ENCODE assay signal across 8 mouse cellular contexts in genomic region chr4:132757633-132758351, GRCm38 (mm10). TPM values are rescaled to one million over a fixed set of nuclear protein-coding genes. Genes with fewer than 3 reads are reported as not detected.
DNase-seq lines count a peak whose midpoint lies in the region; ATAC-seq lines count a peak whose summit lies in the region.
"Had no signal": no experiment of that assay in that cellular context is flagged by ENCODE, and none has a peak within 500 bp of the region (broad histone marks: within the 10 kb centered on the region; RNA-seq: fewer than 3 reads in every experiment).

No protein-coding gene starts in this region.

- peak overlapping the region; percentile 82 for H3K4me2 ChIP-seq in kidney, embryonic 16.5 days (replicated peaks; ENCODE audit: low read depth, low read length)
- H3K4me2 ChIP-seq in neural tube, embryonic 15.5 days = peak overlapping the region; percentile 83; the same call in 1 of the 2 replicates

- peaks cover 6% of the 10 kb centered on the region; the same call in 1 of the 2 replicates for H3K4me1 ChIP-seq in kidney, embryonic 16.5 days (ENCODE audit: insufficient read depth, low read length)
- H3K4me1 ChIP-seq in neural tube, embryonic 15.5 days = peaks cover 11% of the 10 kb centered on the region

- no peak overlapping the region for H3K9ac ChIP-seq in kidney, embryonic 16.5 days (replicated peaks; ENCODE audit: low read length)
- no peak overlapping the region for H3K9ac ChIP-seq in neural tube, embryonic 15.5 days (replicated peaks)

- no peaks in the 10 kb centered on the region for H3K36me3 ChIP-seq in kidney, embryonic 16.5 days (ENCODE audit: insufficient read depth, low read length)
- no peaks in the 10 kb centered on the region for H3K36me3 ChIP-seq in neural tube, embryonic 15.5 days
- H3K36me3 ChIP-seq: hindbrain, embryonic 12.5 days had no signal

- no peaks in the 10 kb centered on the region for H3K9me3 ChIP-seq in kidney, embryonic 16.5 days (ENCODE audit: low read length)
- no peaks in the 10 kb centered on the region for H3K9me3 ChIP-seq in neural tube, embryonic 15.5 days (replicated peaks)
- H3K9me3 ChIP-seq: hindbrain, embryonic 12.5 days had no signal

- H3K27me3 ChIP-seq in kidney, embryonic 16.5 days (ENCODE audit: insufficient read depth, low read length) = peaks cover 5% of the 10 kb centered on the region; the same call in 1 of the 2 replicates
- peaks cover 18% of the 10 kb centered on the region for H3K27me3 ChIP-seq in neural tube, embryonic 15.5 days (replicated peaks)

- H3K4me3 ChIP-seq in kidney, embryonic 16.5 days (ENCODE audit: low read length) = no peak overlapping the region
- no peak overlapping the region for H3K4me3 ChIP-seq in neural tube, embryonic 15.5 days (replicated peaks)

- WGBS in kidney, embryonic 16.5 days = 53% methylated on average over 7 of the region's 7 CpGs
- WGBS in neural tube, embryonic 15.5 days = 86% methylated on average over 7 of the region's 7 CpGs

- no peak overlapping the region for H3K27ac ChIP-seq in kidney, embryonic 16.5 days (ENCODE audit: low read length)
- H3K27ac ChIP-seq in neural tube, embryonic 15.5 days (replicated peaks) = no peak overlapping the region
- H3K27ac ChIP-seq: hindbrain, embryonic 12.5 days had no signal

- ATAC-seq in kidney, embryonic 16.5 days (ENCODE audit: low FRiP score, low TSS enrichment) = no peak
- ATAC-seq in neural tube, embryonic 15.5 days (ENCODE audit: low FRiP score) = no peak
- peak; percentile 65 for ATAC-seq in inflammation-experienced regulatory T-cells, adult 6 months

- no peak for DNase-seq in kidney, postnatal 14 days
- no peak for DNase-seq in neural tube, embryonic 10.5 days (ENCODE audit: extremely low spot score, low spot score)
- DNase-seq in embryo, embryonic 11 days = no peak
- DNase-seq in urinary bladder, postnatal 36 days (ENCODE audit: low spot score in 2 of 2) = no peak

RNA-seq across cellular contexts. Expression of gene Smpdl3b, which starts 0.7 kb away (rescaled TPM):
- polyA plus RNA-seq in kidney, embryonic 16.5 days (2015; fragmentation: Nextera tagmentation; extraction: Ambion mirVana) = 9.3 and 11.6 TPM in 2 replicates
- 0.54 and 0.64 TPM in 2 replicates for polyA plus RNA-seq in neural tube, embryonic 15.5 days (2015; fragmentation: Nextera tagmentation; extraction: Ambion mirVana)
- polyA plus RNA-seq in inflammation-experienced regulatory T-cells, adult 6 months (2017; shearing (Covaris generic)) = 1 to 10 TPM; 4.0 to 9.1 (median 4.3) TPM

RNA-seq across cellular contexts. Expression of gene Rpa2, which starts 10.3 kb away (rescaled TPM):
- polyA plus RNA-seq in kidney, embryonic 16.5 days (2015; fragmentation: Nextera tagmentation; extraction: Ambion mirVana) = 108 and 109 TPM in 2 replicates
- 35.8 and 58.8 TPM in 2 replicates for polyA plus RNA-seq in neural tube, embryonic 15.5 days (2015; fragmentation: Nextera tagmentation; extraction: Ambion mirVana)
- polyA plus RNA-seq in inflammation-experienced regulatory T-cells, adult 6 months (2017; shearing (Covaris generic)) = 100 to 1,000 TPM in 1 of 3 experiments, 10 to 100 TPM in 2; 61.0 to 124 (median 76.1) TPM

RNA-seq across cellular contexts. Expression of gene Xkr8, which starts 25.4 kb away (rescaled TPM):
- polyA plus RNA-seq in kidney, embryonic 16.5 days (2015; fragmentation: Nextera tagmentation; extraction: Ambion mirVana) = 4.7 and 7.3 TPM in 2 replicates
- 6.2 and 6.4 TPM in 2 replicates for polyA plus RNA-seq in neural tube, embryonic 15.5 days (2015; fragmentation: Nextera tagmentation; extraction: Ambion mirVana)
- 1 to 10 TPM; 2.4 to 9.2 (median 7.8) TPM for polyA plus RNA-seq in inflammation-experienced regulatory T-cells, adult 6 months (2017; shearing (Covaris generic))

RNA-seq across cellular contexts. Expression of gene Themis2, which starts 38.4 kb away (rescaled TPM):
- polyA plus RNA-seq in kidney, embryonic 16.5 days (2015; fragmentation: Nextera tagmentation; extraction: Ambion mirVana) = 0.92 and 1.1 TPM in 2 replicates
- polyA plus RNA-seq in neural tube, embryonic 15.5 days (2015; fragmentation: Nextera tagmentation; extraction: Ambion mirVana) = 0.50 and 1.5 TPM in 2 replicates
- polyA plus RNA-seq in inflammation-experienced regulatory T-cells, adult 6 months (2017; shearing (Covaris generic)) = 1 to 10 TPM in 1 of 3 experiments, under 1 TPM in 2; 0.56 to 5.8 (median 0.71) TPM
